Mouse (Mus musculus) thymus, adult 2 months (tissue): Measurements from ENCODE around the gene Pde11a.

Experiments used
- CTCF ChIP-seq: fragments of 200-500 bp; IDR thresholded peaks from 2 replicates; pipeline ENCODE4 v1.5.1; 2012; ENCODE audit warnings: mild to moderate bottlenecking, control low read depth, low read length, moderate library complexity, borderline replicate concordance; ENCODE audit not compliant: control insufficient read depth, poor library complexity, insufficient read depth; ENCODE audit errors: extremely low read depth
- POLR2A ChIP-seq: fragments of 200-500 bp; IDR thresholded peaks from 2 replicates; pipeline ENCODE4 v1.6.1; 2012; ENCODE audit warnings: mild to moderate bottlenecking, low read length, control low read depth, moderate library complexity; ENCODE audit not compliant: control insufficient read depth, poor library complexity, insufficient read depth; ENCODE audit errors: extremely low read depth

DNA sequence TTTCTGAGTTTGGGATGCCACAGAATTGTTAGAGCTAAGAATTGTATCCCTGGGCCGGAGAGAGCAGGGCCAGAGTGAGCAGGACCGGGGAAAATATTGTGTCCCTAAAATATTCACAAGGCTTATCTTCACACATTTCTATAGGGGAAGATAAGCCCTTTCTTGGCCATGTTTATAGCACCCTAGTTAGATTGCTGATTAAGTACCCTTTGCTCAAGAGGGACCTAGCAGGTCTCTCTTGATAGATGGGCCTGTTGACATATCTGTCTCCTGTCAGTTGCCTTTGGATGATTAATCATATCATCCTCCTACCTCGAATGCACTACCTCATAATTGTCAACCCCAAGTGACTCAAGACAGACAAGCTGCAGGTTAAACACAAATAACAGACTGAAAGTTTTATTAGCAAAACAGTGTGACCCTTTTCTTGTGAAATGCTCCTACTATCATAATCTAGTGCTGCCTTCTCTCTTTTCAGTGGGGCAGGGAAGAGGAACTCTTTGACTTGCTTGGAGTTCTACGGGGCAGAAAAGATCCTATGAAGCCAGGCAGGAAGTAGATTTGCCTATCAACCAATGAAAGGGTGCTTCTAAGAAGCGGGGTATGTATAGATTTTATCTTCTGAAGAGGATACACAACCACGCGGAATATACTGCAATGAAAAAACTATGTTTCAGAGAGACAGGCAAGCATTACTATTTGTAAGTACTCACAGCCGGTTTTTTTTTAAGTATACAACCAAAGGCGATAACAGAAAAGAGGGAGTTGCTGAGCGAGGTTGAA is 100.7 kb downstream of the Pde11a start:
- TF ChIP-seq CTCF (no peak), POLR2A (no peak)
